Mouse (Mus musculus) ES-Bruce4 (cell line): ENCODE measurements around the gene Zfp142. TPM values are rescaled to one million over a fixed set of nuclear protein-coding genes. Genes with fewer than 3 reads are reported as not detected.
A peak's percentile ranks its signal among the peaks of the same experiment; 100 is the strongest.

Experiments used
- H3K27ac ChIP-seq: 2 replicates; pipeline ENCODE4 v1.5.1; 2012; ENCODE audit warnings: low read length, inconsistent platforms; ENCODE audit not compliant: insufficient read depth
- H3K27me3 ChIP-seq: 2 replicates; pipeline ENCODE4 v1.6.1; 2012; ENCODE audit warnings: mild to moderate bottlenecking, low read length, inconsistent platforms; ENCODE audit not compliant: control insufficient read depth, poor library complexity, insufficient read depth, severe bottlenecking
- H3K36me3 ChIP-seq: 2 replicates; pipeline ENCODE4 v1.6.1; 2012; ENCODE audit warnings: inconsistent platforms, mild to moderate bottlenecking, low read length, moderate library complexity; ENCODE audit not compliant: control insufficient read depth, poor library complexity, insufficient read depth, severe bottlenecking
- H3K4me1 ChIP-seq: one replicate; pipeline ENCODE4 v1.8.1; 2011; ENCODE audit warnings: low read length; ENCODE audit not compliant: control insufficient read depth, insufficient read depth
- H3K4me3 ChIP-seq: 2 replicates; pipeline ENCODE4 v1.5.1; 2011; ENCODE audit warnings: low read depth, mild to moderate bottlenecking, low read length
- H3K9ac ChIP-seq: 2 replicates; pipeline ENCODE4 v1.6.1; 2012; ENCODE audit warnings: low read depth, mild to moderate bottlenecking, inconsistent platforms; ENCODE audit not compliant: poor library complexity, severe bottlenecking
- H3K9me3 ChIP-seq: replicated peaks from 2 replicates; pipeline ENCODE4 v1.6.1; 2012; ENCODE audit warnings: mild to moderate bottlenecking, low read length, inconsistent platforms; ENCODE audit not compliant: control insufficient read depth, poor library complexity, insufficient read depth, severe bottlenecking
- CTCF ChIP-seq: IDR thresholded peaks from one replicate; pipeline ENCODE4 v1.8.1; 2011; ENCODE audit warnings: low read depth, low read length
- EP300 ChIP-seq: IDR thresholded peaks from 2 replicates; pipeline ENCODE4 v1.6.1; 2011; ENCODE audit warnings: low read depth, low read length; ENCODE audit not compliant: insufficient read depth
- POLR2A ChIP-seq: IDR thresholded peaks from one replicate; pipeline ENCODE4 v1.8.1; 2011; ENCODE audit warnings: low read length; ENCODE audit not compliant: insufficient read depth
- polyA plus RNA-seq: library from polyadenylated mRNA; stranded (reverse); fragments of >200 nt; gene quantifications from 2 replicates; pipeline ENCODE4 v1.2.4, GENCODE M21; 2011; ENCODE audit warnings: low read depth; ENCODE audit not compliant: missing spikeins, insufficient read depth, insufficient read length

The Zfp142 gene
- 15.9 and 20.0 TPM in 2 replicates for polyA plus RNA-seq

DNA sequence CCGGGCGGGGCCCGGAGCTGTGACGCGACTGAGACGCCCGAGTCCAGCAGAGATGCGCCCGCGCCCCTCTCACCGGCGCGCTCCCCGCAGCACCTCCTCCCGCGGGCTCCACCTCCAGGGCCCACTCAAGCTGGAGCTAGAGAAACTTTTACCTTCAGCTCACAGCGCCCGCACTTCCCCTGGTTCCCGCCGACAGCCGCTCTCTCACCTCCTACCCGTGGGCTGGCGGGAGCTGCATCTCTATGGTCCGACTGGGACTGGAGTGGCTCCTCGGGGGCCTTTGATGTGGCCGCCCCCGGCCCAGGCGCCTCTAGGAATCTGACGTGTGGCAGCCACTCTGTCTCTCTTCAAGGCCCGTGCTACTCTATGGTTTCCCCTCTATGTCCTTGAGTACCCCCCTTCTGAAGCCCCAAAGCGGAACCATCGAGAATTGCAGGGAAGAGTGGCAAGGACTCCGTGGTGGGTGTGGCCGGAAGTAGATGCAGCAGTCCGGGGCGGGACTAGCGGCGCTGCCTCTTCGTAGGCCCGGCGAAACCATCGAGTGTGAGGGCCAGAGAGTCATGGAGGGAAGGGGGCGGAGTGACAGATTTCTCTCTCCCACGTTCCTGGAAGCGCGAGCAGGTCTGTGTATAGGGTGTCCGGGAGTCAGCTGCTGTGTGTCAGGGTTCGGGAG is at the start of gene Zfp142, which contains the start of gene Bcs1l:
Gene Zfp142, minus strand, starts transcription at position 474 of the 673 bp plus-strand sequence.
Gene Bcs1l, plus strand, starts transcription at position 517 of the 673 bp plus-strand sequence.
- Histone ChIP-seq H3K27ac (no peak within 1 kb of the TSS), H3K9ac (peak within 1 kb of the TSS; percentile 74), H3K36me3 (peaks cover 2% of the 10 kb centered on the region), H3K9me3 (no peaks in the 10 kb centered on the region), H3K4me3 (peak within 1 kb of the TSS; percentile 97), H3K27me3 (no peaks in the 10 kb centered on the region), H3K4me1 (no peaks in the 10 kb centered on the region)
- TF ChIP-seq EP300, result no peak
- no peak for TF ChIP-seq POLR2A
- no peak for TF ChIP-seq CTCF

DNA sequence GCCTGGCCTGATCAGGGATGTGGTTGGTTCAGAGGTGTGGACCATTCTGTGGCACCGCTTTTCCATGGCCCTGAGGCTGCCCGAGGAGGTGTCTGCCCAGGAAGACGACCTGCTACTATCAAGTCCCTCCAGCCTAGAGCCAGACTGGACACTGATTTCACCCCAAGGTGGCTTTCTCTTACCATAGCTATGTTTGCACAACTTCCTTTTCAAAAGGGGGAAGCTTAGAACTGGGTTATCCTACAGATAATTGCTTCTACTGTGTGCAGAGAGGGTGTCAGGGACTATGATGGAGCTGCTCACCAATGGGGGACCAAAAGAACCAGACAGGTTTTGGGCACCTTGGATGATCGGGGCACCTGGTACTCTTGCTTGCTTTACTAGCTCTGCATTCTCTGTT is 44.7 kb upstream of the Zfp142 start:
- no peaks in the 10 kb centered on the region for H3K4me1 ChIP-seq
- TF ChIP-seq CTCF (no peak), POLR2A (no peak), EP300 (no peak)

DNA sequence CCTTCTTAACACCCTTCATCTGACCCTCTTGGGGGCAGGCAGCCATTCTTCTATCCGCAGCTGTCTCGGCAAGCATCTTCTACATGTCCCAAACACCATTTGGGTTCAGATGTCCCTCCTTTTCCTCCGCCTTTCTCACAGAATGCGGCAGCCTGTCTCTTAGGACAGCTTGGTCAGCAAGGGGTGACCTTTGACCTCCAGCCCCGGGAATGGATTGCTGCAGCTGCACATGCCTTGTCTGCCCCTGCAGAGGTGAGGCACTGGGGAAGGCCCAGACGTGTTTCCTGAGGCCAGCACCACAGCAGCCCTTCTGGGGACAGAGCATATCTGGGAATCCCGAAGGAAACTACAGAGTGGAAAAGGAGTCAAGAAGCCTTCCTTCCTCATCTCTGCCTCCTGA is 40.0 kb upstream of the Zfp142 start:
- H3K9ac ChIP-seq, result no peak overlapping the region
- no peak for TF ChIP-seq POLR2A
- TF ChIP-seq CTCF, result no peak
- TF ChIP-seq EP300, result no peak
- no peak overlapping the region for H3K4me3 ChIP-seq
- no peaks in the 10 kb centered on the region for H3K9me3 ChIP-seq
- H3K27ac ChIP-seq, result no peak overlapping the region
- no peaks in the 10 kb centered on the region for H3K27me3 ChIP-seq
- H3K4me1 ChIP-seq, result no peaks in the 10 kb centered on the region
- no peaks in the 10 kb centered on the region for H3K36me3 ChIP-seq

More for the DNA sequence above, 44.7 kb upstream of the Zfp142 start:
- no peak overlapping the region for H3K27ac ChIP-seq
- no peaks in the 10 kb centered on the region for H3K9me3 ChIP-seq
- H3K36me3 ChIP-seq, result no peaks in the 10 kb centered on the region
- no peak overlapping the region for H3K9ac ChIP-seq
- no peak overlapping the region for H3K4me3 ChIP-seq
- H3K27me3 ChIP-seq, result no peaks in the 10 kb centered on the region

DNA sequence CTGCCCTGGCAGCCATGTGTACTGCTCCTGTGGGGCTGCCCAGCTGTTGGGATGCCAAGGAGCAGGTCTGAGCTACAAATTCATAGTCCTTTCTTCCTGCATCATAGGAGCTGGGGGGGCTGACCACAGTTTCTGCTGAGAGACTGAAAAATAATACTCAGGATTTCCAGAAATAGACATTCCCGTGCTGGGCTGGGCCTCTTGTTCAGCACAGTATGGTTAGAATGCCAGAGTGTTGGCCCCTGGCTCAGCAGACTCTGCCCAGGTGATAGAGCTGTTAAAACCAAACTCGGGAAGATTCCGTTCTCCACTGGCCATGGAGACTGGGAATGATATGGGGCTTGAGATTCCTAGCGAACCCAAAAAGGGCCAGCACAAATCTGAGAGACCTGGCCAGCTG is 38.0 kb upstream of the Zfp142 start:
- Histone ChIP-seq H3K9ac (no peak overlapping the region), H3K36me3 (no peaks in the 10 kb centered on the region), H3K4me1 (no peaks in the 10 kb centered on the region), H3K9me3 (no peaks in the 10 kb centered on the region), H3K4me3 (no peak overlapping the region), H3K27me3 (no peaks in the 10 kb centered on the region), H3K27ac (no peak overlapping the region)
- TF ChIP-seq POLR2A, result no peak

DNA sequence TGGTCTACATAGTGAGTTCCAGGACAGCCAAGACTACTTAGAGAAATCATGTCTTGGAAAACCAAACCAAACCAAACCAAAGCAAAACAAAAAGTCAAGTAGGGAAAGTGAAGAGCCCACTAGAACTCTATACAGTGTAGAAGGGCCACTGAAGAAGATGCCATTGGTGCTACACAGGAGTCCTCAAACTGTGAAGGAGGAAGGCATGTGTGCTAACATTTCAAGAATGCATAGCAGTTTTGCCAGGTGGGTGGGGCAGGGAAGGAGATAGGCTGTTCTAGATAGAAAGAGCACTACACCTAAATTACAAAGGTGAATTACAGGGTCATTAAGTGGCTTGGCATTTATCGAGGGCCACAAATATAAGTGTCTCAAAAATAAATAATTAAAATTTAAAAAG is 36.1 kb upstream of the Zfp142 start:
- H3K9me3 ChIP-seq, result no peaks in the 10 kb centered on the region
- no peak overlapping the region for H3K9ac ChIP-seq
- no peak overlapping the region for H3K4me3 ChIP-seq
- TF ChIP-seq POLR2A (no peak), CTCF (no peak), EP300 (no peak)
- H3K36me3 ChIP-seq, result no peaks in the 10 kb centered on the region
- no peaks in the 10 kb centered on the region for H3K4me1 ChIP-seq
- no peak overlapping the region for H3K27ac ChIP-seq
- no peaks in the 10 kb centered on the region for H3K27me3 ChIP-seq

DNA sequence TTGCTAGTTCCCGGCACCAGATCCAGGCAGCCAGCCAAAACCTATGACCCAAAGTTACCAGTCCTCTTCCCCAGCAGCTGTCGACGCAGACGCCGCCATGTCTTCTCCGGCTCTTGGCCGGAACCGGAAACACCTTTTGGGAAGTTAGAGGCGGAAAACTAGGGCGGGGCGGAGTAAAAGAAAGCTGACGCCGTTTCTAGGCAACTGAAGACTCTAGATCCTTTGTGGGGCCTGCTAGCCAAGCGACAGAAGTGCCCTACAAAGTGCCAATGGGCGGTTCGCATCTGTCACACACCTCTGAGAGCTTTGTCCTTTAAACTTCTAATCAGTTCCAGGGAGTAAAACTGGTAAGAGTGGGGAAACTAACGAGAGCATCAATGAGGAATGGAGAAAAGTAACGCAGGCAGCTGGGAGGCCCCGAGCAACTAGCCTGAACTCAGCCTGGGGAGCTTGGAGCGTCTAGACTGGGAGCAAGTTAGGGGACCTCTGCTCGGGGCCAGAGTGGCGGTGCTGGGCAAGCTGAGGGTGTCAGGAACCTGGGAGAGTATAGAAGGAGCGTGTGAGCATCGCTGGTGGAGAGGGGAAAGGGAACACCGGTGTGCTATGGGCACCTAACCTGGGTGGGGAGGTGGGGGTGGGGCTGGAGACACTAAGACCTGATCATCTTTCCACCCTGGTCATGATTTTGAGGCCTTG is 13.4 kb upstream of the Zfp142 start, which contains the start of the genes Rnf25 and Stk36:
Gene Rnf25, minus strand, starts transcription at position 131 of the 696 bp plus-strand sequence.
Gene Stk36, plus strand, starts transcription at position 179 of the 696 bp plus-strand sequence.
- TF ChIP-seq POLR2A (peak; percentile 92), EP300 (no peak)
- Histone ChIP-seq H3K4me3 (peak within 1 kb of the TSS; percentile 99), H3K4me1 (no peaks in the 10 kb centered on the region), H3K36me3 (peaks cover 16% of the 10 kb centered on the region), H3K9ac (peak within 1 kb of the TSS; percentile 64), H3K27me3 (no peaks in the 10 kb centered on the region), H3K27ac (no peak within 1 kb of the TSS), H3K9me3 (no peaks in the 10 kb centered on the region)
